Mouse (Mus musculus) embryonic fibroblast, embryonic 13.5 days (primary cell): Measurements from ENCODE around the gene Ada.

Source experiments
- CTCF ChIP-seq: IDR thresholded peaks from 2 replicates; pipeline ENCODE4 v1.5.1; 2011; ENCODE audit warnings: mild to moderate bottlenecking, control low read depth, low read length, moderate library complexity, borderline replicate concordance; ENCODE audit not compliant: insufficient read depth
- POLR2A ChIP-seq: IDR thresholded peaks from 2 replicates; pipeline ENCODE4 v1.6.1; 2011; ENCODE audit warnings: low read depth, mild to moderate bottlenecking, control low read depth, low read length, moderate library complexity

GRCm38 (mm10) chr2:163692873-163693612 lies 57.0 kb downstream of the Ada start:
- TF ChIP-seq CTCF (no peak), POLR2A (no peak)
